Mouse (Mus musculus): Measurements from ENCODE around the gene Ppp2r1b.

GRCm38 (mm10) chr9:50849755-50850154, 4.7 kb downstream of the Ppp2r1b start:
- TF ChIP-seq POLR2A (IDR thresholded peaks at IDR 0.05; ENCODE audit: extremely low read depth, insufficient read depth, low read length), result no peak
- TF ChIP-seq CTCF (IDR thresholded peaks at IDR 0.05; ENCODE audit: low read depth, low read length), result no peak

All from liver, adult 2 months (tissue).